Mouse (Mus musculus) kidney, postnatal 10 days (tissue): Measurements from ENCODE around the gene Fut8.
A peak's percentile ranks its signal among the peaks of the same experiment; 100 is the strongest.
"Not testable (repeated sequence)": the region's sequence is repeated elsewhere in the genome, so short reads cannot be mapped to it uniquely, and the experiment has no call there.

Experiments used
- DNase-seq: peaks from one replicate; pipeline ENCODE4 v3.0.0; 2021; ENCODE audit warnings: mixed read lengths

Gene Fut8

DNA sequence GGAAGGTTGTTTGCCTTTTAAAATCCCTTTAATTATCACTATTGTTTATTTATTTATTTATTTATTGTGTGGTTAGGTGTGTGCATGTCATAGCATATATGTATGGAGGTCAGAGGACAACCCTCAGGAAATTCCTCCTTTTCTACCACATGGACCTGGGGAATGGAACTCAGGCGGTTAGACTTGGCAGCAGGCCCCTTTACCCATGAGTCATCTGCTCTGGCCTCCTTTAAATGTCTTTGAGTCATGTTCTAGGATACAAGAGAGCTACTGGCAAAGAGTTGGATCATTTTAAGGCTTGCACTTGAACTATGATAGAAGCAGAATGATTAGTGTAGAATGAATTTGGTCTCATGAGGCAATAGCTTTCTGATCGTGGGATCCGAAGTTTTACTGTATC is 14.3 kb upstream of the Fut8 start:
- no peak for DNase-seq

DNA sequence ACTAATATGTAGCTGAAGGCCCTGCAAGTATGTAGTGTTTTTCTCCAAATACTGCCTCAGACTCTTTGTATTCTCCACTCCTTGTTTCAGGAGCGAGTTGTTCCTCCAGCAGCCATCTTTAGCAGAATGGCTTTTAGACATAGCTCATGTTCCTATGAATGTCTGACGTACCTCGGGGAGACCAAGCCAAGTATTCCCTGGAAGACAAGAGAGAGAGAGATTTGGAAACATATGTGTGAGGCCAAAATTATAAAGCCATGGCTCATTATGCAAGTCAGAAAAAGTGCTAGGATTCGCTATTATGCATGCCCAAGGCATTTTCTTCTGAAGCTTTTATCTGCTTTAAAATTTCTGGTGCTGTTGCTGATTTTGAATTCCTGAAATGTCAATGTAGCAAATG is 13.8 kb upstream of the Fut8 start:
- no peak for DNase-seq

DNA sequence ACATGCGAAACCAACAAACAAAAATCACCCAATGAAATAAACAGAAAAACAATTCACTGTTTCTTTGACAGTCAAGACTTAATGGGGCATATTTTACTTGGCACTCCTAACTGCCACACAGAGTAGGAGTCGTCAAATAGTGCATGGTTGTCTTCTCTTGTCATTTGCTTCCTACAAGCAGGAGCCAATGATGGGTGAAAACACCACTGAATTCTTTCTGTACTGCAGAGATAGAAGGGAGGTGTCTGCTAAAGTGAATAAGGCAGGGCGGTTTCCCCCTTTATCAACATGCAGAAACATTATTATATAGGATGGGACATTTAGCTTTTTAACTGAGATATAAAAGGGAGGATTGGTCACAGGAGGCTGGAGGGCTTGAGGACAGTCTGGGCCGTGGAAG is 13.0 kb upstream of the Fut8 start:
- DNase-seq: no peak

DNA sequence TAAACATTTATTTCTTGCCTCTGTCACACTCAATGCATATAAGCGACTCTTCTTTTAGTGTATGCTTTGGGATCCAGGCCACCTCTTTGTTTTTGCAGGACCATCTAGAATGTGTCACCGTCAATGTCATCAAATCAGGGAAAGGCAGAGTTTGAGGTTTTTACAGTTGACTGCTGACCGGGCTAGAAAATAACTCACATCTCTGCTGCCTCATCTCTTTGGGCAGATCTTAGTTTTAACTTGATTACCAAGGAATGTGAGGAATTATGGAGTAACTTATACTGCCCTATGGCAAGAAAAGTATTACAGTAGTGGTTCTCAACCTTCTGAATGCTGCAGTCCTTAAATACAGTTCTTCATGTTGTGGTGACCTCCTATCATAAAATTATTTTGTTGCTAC is 12.2 kb upstream of the Fut8 start:
- no peak for DNase-seq

DNA sequence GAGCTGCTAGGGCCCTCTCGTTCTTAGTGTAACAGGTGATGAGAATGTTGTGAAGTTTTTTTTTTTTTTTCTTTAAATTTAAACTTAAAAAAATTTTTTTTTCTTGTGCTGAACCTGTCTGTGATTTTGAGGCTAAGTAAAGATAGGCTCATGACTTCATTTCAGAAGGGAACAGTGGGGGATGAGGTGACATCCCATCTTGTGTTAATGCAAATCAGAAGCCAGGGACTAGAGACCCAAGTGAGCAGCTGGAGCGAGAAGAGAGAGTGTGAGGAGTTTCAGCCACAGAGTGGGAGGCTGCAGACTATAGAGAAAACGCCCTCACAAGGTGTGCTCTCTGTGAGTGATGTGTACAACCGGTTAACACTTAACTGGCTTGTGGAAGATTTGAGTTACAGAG is 2.0 kb upstream of the Fut8 start:
- no peak for DNase-seq

DNA sequence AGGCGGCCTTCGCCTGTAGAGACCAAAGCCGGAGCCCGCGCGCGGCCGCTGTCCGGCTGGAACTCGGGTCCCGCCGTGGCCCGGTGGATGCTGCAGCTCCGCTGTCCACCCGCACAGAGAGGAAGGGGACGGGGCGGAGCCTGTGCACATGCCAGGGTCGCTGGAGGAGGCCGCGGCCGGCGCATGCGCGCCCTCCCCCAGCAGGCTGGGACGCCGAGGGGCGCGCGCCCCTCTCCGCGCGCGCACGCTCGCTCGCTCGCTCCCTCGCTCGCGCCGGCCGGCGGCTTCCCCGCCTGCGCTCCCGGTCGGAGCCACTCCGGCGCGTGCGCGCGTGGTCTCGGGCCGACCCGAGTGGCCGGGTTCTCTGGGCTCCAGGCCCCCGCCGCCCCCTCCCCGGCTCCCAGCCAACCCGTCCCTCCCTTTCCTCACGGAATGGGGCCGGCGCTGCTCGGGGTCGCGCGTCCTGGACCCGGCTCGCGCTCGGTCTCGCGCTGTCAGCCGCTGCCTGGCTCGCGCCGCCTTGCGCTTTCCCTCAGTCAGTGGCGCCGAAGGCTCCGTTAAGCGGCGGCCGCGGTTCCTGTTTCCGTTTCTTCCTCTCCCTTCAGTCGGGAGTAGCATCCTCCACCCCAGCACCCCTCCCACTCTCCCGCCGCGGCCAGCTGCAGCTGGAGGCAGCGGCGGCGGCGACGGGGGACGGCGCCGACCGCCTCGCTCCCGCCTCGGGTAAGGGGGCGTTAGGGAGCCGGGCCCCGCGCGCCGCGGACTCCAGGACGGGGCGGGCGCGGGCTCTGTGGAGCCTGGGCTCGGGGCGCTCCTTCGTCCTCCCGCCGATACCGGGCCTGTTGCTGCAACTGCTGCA is 835 bp downstream of the Fut8 start:
- DNase-seq: peak; percentile 98

DNA sequence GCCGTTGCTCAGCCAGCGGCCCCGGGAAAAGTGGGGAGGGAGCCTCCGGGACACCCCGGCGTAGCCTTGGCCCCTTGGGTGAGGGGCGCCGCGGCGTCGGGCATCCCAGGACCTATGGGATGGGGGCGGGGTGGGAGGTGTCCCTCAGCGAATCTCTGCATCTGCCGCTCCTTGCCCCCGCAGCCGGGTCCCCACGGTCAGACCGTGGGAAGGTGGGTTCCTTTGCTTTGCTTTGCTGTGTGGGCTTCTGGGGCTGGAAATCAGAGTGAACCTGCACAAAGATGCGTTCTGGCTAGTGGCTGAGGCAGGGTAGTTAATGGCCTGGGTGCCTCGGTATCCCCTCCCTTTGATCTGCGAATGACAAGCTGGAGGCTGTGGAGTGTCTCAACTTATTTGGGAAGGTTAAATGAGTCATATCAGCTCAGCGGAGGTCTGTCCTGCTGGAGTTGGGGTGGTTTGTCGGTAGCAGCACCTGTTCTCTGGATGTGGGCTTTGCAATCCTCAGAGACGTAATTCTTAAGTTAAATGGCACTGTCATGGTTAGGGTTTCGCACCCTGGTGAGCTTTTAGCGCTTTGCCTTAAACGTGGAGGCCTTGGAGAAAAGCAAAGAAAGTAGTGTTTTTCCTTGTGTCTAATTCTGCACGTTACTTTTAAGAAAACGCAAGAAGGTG is 1.6 kb downstream of the Fut8 start:
- DNase-seq: no peak

DNA sequence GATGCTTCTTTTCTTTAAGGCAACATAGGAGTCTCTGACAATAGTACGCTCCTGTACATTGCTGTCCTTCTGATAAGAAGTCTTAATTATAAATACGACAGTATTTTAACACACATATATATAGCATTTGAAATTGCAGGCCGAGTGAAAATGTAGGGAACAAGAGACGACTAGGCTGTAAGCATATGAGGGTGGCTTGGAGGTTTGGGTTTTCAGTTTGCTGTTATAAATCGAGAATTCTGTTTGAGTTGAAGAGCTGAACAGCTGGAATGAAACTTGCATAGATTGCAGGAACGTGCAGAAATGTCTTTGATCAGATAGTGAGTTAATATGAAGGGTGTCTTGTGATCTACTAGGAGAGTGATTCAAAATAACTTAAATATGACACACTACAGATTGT is 2.4 kb downstream of the Fut8 start:
- no peak for DNase-seq

DNA sequence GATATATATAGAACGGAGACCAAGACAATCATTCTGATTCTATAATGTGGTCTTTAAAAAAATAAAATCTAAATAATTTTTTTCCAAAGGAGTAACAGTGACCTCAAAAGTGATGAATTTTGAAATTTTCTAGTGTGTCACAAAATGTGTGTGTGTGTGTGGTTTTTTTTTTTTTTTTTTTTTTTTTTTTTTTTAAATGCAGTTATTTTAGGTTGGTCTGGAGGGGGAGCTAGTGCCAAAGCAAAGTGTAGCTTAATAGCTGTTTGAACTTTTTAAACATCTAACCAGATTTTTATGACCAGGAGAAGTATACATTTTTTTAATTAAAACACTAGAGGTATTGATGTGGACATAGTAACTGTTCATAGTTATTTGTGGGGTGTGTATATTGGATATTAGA is 2.9 kb downstream of the Fut8 start:
- DNase-seq: peak; percentile 42

DNA sequence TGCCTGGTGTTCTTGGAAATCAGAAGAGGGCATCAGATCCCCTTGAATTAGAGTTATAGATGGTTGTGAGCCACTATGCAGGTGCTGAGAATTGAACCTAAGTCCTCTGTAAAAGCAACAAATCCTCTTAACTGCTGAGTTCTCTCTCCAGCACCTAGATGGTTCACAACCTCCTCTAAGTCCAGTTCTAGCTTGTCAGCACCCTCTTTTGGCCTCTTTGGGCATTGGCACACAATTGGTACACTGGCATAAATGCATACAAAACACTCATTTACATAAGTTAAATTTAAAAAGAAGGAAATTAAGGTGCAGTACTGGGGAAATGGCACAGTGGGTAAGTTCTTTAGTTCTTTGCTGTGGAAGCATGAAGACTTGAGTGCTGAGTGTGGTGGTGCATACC is 24.7 kb downstream of the Fut8 start:
- no peak for DNase-seq

DNA sequence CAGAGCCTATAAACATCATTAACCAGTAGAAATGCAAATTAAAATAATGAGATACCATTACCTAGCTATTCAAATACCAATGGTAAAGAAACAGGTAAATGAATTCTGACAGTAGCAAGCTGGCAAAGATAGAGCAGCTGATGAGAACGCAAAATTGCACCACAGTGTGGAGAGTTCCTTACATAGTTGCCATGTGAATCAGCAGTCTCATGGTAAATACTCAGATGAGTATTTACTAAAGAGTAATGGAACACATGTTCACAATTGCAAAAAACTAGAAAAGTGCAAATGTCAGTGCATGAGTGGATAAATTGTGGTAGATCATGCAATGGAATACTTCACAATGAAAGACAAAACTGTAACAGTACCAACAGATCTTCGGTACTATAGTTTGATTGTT is 25.9 kb downstream of the Fut8 start:
- DNase-seq: no peak

DNA sequence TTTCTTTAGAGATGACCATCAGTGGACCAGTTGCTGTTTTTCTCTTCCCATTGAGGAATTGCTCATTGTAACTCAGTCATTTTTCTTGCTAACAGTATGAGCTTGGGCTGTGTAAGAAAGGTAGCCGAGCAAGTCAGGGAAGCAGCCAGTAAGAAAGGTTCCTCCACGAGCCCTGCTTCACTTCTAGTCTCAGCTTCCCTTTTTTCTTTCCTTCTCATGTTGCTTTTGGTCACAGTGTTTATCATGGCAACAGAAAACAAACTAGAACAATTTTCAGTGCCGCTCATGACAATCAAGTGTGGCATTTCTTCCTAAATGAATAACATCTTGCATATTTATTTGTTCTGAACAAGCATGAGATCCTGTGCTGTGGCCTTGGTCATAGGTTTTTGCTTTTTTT is 32.8 kb downstream of the Fut8 start:
- DNase-seq: no peak

DNA sequence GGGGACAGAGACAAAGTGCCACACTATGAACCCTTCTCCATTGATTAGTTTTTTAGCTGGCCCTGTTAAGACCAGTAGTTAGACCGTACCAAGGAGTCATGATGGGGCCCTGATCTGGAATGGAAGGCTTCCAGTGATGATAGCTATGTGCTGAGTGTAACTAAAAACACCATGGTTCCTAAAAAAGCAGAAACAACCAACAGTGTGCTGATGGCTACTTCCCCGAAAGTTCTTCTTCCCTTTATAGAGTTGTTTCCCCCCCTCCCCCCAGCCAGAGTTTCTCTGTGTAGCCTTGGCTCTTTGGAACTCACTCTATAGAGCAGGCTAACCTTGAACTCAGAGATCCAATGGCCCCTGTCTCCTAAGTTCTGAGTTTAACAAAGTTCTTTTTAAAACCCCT is 50.6 kb downstream of the Fut8 start:
- no peak for DNase-seq

DNA sequence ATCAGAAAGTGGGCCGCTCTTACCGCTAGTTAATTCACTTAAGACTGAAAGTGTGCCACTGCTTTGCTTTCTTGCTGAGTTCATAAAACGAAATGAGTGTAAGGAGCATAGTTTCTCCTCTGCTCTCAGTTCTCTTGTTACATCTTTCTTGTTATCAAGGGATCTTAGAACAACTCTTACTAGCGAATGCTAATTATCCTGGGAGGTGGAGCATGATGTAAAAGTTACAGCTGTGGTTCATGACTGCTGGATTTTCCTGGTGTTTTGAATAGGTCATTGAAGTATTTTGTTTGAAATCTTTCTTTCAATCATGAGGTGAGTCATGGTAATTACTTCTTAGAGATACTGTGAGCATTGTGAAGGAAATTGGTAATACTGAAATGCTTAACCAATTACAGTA is 53.1 kb downstream of the Fut8 start:
- DNase-seq: no peak

DNA sequence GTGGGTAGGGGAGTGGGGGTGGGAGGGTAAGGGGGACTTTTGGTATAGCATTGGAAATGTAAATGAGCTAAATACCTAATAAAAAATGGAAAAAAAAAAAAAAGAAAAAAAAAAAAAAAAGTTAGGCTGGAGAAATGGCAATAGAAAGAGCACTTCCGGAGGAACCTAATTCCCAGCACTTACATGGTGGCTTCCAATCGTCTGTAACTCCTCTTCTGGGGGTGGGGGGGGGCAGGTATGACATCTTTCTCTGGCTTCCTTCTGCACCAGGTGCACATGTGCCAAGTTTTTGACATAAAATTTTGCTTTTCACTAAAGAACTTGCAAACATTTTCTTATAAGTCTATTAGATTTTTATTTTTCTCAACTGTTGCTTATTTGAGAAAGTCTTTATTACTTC is 53.9 kb downstream of the Fut8 start:
- not testable (repeated sequence) for DNase-seq

DNA sequence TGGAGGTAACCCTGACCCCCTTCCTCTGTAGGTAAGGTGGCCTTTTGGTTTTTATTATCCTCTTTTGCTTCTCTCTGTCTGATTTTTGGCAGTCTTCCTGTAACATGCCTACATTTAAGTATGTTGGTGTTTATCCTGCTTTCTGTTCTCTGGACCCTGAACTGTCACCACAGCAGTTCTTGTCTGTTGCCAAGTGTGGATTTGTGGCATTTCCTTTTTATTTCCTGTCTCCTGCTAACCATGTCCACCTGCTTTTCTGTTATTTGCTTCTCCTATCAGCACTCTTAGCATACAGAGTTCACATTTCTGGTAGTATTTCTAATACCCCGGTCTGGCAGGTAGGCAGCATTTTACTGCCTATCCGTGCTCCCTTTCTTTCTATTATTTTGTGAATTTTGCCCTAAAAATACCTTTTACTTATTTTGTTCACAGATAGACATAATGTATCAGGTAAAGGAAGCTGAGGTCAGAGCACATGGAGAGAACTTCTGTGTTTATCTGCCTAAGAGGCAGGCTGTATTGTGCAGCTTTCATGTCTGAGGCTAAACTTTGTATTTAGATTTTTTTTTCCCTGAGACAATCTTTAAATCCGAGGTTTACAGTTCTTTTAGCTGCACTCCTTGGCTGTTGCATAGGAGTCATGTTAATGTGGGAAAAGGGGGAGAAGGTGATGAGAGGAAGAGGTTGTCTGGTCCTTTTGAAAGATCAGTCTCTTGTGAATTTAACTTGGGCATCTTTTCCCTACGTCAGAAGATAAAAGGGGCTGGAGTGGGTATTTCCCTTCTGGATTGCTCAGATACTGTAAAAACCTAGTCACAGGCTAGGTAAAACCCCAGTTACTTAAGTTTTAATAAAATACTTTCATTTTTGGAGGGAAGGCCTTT is 54.7 kb downstream of the Fut8 start:
- DNase-seq: no peak

DNA sequence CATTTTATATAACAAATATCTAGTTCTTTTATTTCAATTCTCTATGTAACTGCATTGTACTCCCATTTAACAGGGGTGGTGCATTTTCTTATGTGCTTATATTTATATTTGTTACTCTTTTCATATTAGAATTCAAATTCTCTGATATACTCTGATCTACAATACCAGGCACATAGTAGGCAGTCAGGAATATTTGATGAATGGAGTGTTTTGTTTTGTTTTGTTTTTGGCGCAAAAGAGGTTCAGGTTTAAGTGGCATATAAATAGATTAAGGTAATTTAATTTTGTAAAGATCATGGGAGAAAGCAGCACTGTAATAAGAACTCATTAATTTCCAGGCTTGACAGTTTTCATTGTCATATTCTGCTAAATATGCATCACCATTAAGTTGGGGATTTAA is 58.2 kb downstream of the Fut8 start:
- DNase-seq: no peak

DNA sequence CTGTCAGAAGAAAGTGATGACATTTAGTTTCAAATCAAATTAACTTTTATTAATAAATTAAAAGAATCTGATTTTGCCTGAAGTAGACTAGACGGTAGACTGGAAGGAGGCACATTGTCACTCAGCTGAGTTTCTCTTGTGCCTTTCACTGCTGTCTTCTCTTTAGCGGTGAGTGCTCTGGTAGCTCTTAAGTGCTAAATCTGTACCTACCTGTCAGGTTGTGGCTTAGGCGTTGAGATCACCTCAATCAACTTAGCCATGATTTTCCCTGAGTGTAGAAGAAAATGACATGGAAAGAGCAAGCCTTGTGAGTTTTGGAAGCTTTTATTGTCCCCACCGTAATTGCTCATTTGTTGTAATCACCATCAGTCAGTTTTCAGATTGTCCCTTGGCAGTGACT is 59.2 kb downstream of the Fut8 start:
- DNase-seq: no peak

DNA sequence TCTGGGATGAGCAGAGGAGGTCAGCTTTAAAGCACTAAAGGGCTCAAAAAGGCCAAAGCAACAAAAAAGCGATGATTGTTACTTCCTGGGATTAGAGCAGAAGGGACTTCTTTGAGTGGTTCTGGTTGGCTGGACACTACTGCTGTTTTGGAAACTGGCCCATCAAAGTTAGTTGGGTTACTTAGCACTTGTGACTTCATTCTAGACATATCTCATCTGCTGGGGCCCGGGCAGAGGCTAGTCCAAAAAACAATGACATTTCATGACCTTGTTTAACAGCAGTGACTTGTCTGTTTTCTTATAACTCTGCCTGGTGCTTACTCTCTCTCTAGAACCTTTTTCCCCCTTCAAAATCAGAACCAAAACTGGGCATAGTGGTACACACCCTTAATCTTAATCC is 59.9 kb downstream of the Fut8 start:
- DNase-seq: peak; percentile 15

DNA sequence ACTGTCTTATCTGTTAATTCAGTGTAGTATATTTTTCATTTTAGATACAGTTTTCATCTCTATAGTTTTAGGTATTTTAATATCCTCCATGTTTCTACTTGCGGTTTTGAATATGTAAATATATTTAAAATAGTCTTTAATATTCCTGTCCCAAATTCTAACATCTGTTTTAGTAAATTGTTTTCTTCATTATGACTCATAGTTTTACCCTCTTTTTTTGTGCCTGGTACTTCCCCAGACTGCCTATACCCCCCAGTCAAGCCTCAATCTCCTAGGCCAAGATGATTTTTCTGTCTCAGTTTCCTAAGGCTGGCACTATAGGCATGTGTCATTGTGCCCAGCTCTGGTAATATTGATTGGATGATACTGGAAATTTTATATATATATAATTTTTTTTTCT is 64.1 kb downstream of the Fut8 start:
- no peak for DNase-seq

DNA sequence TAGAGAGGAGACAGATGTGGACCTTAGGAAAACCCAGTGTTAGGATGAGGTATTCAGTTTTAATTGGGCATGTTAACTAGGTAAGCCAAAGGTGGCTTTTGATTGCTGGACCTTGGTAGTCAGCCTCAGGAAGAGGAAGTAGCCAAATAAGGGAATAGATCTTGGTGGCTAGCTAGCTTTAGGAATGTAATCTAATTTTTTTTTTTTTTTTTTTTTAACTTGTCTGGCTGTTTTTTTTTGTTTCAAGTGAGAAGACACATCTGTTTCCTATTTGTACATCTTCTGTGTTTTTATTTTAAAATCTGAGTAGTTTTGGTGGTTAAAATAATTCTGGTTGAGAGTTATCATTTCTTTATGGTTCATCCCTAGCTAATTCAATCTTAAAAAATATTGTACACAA is 65.4 kb downstream of the Fut8 start:
- no peak for DNase-seq

DNA sequence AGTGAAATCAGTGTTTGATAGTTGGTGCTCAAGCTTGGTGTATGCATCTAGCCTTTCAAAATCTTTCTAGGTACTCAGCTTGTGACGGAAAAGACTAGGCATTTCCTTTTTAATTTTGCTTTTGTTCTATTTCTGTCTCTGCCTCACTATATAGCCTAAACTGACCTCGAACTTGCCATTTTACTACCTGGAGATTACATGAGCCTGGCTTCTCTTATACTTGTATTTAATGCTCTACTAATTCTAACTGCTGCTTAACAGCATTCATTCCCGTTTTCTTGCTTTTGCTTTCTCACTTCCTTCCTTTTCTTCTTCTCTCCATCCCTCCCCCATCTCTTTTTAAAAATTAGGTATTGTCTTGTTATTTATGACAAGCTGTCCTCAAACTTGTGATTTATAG is 67.6 kb downstream of the Fut8 start:
- DNase-seq: no peak

DNA sequence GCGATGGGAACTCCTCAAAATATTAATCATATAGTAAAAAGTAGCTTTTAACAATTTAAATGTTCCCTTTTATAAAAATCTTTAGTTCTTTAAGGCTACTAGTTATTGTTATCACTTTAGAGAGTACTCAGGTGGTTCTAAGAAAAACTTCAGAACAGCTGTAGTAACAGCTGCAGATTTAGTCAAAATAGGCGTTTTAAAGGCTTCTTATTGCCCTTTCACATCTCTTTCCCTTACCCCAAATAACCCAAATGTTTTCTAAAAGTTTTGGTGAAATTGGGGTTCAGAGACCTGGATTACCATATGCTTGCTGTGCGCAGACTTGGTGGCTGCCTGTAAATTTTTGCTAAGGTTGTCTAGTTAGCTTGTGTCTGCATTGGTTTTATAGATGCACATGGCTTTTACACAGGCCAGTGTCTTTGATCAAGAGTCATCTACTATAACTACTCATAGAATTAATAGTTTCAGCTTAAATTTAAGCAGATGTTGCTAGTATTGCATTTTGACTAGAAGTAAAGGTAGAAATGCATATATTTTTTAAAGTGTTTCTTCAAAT is 68.9 kb downstream of the Fut8 start:
- no peak for DNase-seq
